Mouse (Mus musculus): ENCODE measurements at regions not wholly inside any gene's neighbourhood (a gene's known extent, or its start where the extent isn't known, plus 50 kb on each side); places are given as distances from the start of the nearest gene placed in this dataset.

DNA sequence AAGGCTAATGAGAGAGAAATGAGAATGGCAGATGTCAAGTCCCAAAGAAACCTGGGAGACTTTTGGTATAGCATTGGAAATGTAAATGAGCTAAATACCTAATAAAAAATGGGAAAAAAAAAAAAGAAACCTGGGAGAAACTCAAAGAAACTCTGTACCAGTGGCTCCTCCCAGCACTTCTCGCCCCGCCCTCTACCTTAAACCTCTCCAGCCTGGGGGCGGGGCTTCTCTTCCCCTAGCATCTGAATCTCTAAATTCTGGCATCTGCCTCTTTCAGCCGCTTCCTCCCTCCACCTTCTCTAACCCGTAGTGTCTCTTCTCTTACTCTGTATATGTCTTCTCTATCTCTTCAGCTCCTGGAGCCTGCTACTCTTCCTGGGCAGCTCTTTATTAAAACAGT lies 53.2 kb downstream of the Gpr6 start:
- DNase-seq = no peak

GRCm38 (mm10) chr10:41016547-41016946 lies 55.5 kb downstream of the Gpr6 start:
- DNase-seq = no peak

DNA sequence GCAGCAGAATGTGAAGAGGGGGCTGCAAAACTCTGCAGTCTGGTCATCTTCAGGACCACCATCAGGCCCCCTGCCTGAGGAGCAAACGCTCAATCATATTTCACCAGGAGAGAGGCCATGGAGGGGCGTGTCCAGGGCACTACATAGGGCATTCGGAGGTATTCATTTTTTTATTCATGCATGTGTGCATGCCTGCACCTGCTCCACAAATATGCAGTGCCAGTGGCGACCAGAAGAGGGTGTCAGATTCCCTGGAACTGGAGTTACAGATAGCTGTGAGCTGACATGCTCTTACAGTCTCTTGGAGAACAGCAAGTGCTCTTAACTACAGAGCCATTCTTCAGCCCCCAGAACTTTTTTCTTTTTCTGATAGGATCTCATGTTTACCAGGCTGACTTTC lies 56.4 kb downstream of the Gpr6 start:
- DNase-seq = peak; percentile 20

GRCm38 (mm10) chr10:41010585-41010984 lies 61.5 kb downstream of the Gpr6 start:
- DNase-seq = no peak

- DNase-seq = no peak
Observed at GRCm38 (mm10) chr10:41007866-41008265, 64.2 kb downstream of the Gpr6 start.

- no peak for DNase-seq
Observed at GRCm38 (mm10) chr10:41006634-41007033, 65.5 kb downstream of the Gpr6 start.

GRCm38 (mm10) chr10:41005776-41006175 lies 66.3 kb downstream of the Gpr6 start:
- DNase-seq = no peak

GRCm38 (mm10) chr10:41004753-41005152 lies 67.3 kb downstream of the Gpr6 start:
- DNase-seq = no peak

- peak; percentile 52 for DNase-seq
Observed at GRCm38 (mm10) chr10:41004044-41004689, 67.9 kb downstream of the Gpr6 start.

DNA sequence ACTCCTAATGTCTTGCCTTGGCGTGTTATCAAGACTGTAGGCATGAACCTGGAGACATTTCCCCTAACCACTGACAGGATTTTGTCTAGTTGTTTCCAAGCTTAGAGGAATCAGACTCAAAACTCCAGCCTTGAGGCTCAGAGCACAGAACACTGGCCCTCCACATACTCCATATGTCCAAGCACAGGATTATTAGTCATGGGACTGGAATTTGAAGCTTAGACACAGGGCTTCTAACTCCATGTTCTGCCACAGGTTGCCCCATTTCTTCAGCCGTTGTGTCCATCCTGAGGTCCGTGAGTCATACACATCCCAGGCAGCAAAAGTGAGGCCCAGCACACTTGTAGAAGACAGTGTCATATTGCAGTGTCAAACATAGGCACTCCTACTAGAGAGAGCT lies 68.9 kb downstream of the Gpr6 start:
- no peak for DNase-seq

DNA sequence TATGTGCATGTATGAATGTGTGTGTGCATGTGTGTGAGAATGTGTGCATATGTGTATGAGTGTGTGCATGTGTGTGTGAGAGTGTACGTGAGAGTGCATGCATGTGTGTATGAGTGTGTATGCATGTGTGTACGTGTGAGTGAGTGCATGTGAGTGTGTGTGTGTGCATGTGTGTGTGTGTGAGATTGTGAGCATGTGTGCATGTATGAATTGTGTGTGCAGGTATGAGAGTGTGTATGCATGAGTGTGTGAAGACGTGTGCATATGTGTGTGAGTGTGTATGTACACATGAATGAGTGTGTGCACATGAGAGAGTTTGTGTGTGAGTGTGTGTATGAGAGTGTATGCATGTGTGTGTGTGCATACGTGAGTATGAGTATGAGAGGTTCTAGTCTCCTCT lies 71.1 kb downstream of the Gpr6 start:
- no peak for DNase-seq

DNA sequence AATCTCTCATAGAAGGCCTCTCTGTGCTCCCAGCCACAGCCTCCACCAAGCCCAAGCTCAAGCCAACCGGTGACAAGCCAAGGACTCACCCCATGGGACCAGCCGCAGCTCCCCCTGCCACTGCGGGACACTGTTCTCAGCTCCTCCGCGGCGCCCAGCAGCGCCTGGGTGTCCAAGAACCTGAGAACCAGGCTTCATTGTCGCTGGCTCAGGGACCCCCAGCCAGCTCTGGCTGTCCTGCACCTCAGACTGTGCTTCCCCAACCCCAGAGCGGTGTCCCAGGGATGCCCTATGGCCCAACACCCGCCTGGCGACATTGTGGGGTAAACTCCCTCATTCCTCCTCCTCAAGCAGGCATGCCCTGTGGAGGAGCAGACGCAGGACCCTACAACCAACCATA lies 72.6 kb downstream of the Gpr6 start:
- DNase-seq = no peak

GRCm38 (mm10) chr10:40998799-40999198 lies 73.3 kb downstream of the Gpr6 start:
- no peak for DNase-seq

- DNase-seq = no peak
Observed at GRCm38 (mm10) chr10:40998330-40998729, 73.8 kb downstream of the Gpr6 start.

DNA sequence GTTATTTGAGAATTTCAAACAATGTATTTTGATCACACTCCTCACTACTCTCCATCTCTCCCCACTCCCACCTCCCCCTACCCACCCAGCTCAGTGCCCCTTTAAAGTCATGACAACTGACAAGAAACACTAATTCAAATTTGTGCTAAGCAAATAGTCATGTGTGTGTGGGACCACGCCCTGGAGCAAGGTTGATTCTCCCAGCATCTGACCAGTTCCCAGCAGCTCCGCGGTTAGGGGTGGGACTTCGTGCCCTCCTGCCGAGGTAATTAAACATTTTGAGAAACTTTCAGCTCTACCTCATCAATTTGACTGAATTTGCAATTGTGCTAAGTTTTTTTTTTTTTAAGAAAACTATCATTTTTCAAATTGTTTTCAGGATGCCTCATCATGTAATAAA lies 74.5 kb downstream of the Gpr6 start:
- no peak for DNase-seq

Data from gastrocnemius, postnatal 10 days (tissue).